Mouse (Mus musculus) stomach, embryonic 14.5 days (tissue): Measurements from ENCODE around the gene Gm3045. TPM values are rescaled to one million over a fixed set of nuclear protein-coding genes. Genes with fewer than 3 reads are reported as not detected.

Experiments used
- ATAC-seq: fragments of 200-750 bp; cut with Nextera tagmentation; 2 replicates; pipeline ENCODE4 v1.8.0; 2017; ENCODE audit warnings: low read depth, moderate TSS enrichment; ENCODE audit not compliant: insufficient number of reproducible peaks, insufficient read depth, low FRiP score
- H3K27ac ChIP-seq: fragments of 300-500 bp; sonication (generic); 2 replicates; pipeline ENCODE4 v1.5.1; 2014; ENCODE audit warnings: mild to moderate bottlenecking, low read length, moderate library complexity, mixed read lengths
- H3K27me3 ChIP-seq: fragments of 300-500 bp; sonication (generic); 2 replicates; pipeline ENCODE4 v1.6.1; 2014; ENCODE audit warnings: low read length, control low read depth, mixed read lengths; ENCODE audit not compliant: control insufficient read depth, insufficient read depth
- H3K36me3 ChIP-seq: fragments of 300-500 bp; sonication (generic); 2 replicates; pipeline ENCODE4 v1.6.1; 2014; ENCODE audit warnings: mild to moderate bottlenecking, control low read depth, low read length, moderate library complexity, mixed read lengths; ENCODE audit not compliant: control insufficient read depth, insufficient read depth
- H3K4me1 ChIP-seq: fragments of 300-500 bp; sonication (generic); 2 replicates; pipeline ENCODE4 v1.6.1; 2014; ENCODE audit warnings: low read length, control low read depth, mixed read lengths; ENCODE audit not compliant: control insufficient read depth, insufficient read depth
- H3K4me2 ChIP-seq: fragments of 300-500 bp; sonication (generic); replicated peaks from 2 replicates; pipeline ENCODE4 v1.6.1; 2014; ENCODE audit warnings: low read depth, low read length, control low read depth
- H3K4me3 ChIP-seq: fragments of 300-500 bp; sonication (generic); 2 replicates; pipeline ENCODE4 v1.5.1; 2014; ENCODE audit warnings: low read depth, low read length, control low read depth
- H3K9ac ChIP-seq: fragments of 300-500 bp; sonication (generic); replicated peaks from 2 replicates; pipeline ENCODE4 v1.6.1; 2014; ENCODE audit warnings: low read depth, mild to moderate bottlenecking, control low read depth, low read length, moderate library complexity, mixed read lengths
- H3K9me3 ChIP-seq: fragments of 300-500 bp; sonication (generic); 2 replicates; pipeline ENCODE4 v1.6.1; 2016; ENCODE audit warnings: low read depth, low read length, control low read depth; ENCODE audit not compliant: control insufficient read depth
- WGBS: fragments of 180-500 bp; shearing (Covaris S2); extraction: QIAGEN DNeasy Blood & Tissue Kit; methylation state at CpG from one replicate; pipeline ENCODE4 v1.1.7; 2014; 5-methylcytosine and 5-hydroxymethylcytosine counted together
- polyA plus RNA-seq: library from polyadenylated mRNA; unstranded; fragments of >200 nt; fragmentation: Nextera tagmentation; extraction: Ambion mirVana; gene quantifications from 2 replicates; pipeline ENCODE4 v1.2.1, GENCODE M21; 2014

Gm3045 gene
- polyA plus RNA-seq, 1 experiment from 2014 or later: not detected

DNA sequence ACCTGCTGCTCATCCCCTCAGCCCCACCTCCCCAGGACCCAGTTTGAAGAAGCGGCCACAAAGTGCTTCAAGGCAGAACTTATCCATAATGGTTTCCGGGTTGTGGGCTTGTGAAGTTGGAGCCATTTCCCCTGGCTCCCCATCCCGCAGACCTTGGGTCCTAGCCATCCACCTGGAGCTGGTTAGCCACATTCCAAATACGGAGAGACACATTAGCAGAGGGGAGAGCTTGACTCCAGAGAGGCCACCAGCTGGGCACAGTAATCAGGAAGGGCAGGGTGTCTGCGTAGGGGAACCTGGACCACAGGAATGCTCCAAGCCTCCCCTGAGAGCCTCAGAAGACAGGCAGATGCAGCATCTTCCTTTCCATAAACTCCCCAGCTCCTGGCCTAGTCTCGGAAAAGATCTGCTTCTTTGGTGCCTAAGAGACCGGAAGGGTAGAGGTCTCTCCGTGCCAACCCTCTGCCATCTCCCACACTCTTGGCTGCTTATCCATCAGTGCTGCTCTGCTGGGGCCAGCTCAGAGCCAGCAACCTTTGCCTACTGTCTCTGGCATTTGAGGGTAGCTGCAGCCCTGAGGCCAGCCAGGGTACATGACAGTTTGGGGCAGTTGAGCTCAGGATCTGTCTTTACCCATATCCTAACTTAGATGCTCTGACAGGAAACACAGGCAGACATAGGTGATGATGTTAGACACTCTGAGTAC is 22.9 kb upstream of the Gm3045 start:
- H3K4me3 ChIP-seq: no peak overlapping the region
- no peaks in the 10 kb centered on the region for H3K9me3 ChIP-seq
- no peaks in the 10 kb centered on the region for H3K4me1 ChIP-seq
- H3K9ac ChIP-seq: no peak overlapping the region
- ATAC-seq: no peak
- no peaks in the 10 kb centered on the region for H3K27me3 ChIP-seq
- no peak overlapping the region for H3K27ac ChIP-seq
- no peaks in the 10 kb centered on the region for H3K36me3 ChIP-seq
- no peak overlapping the region for H3K4me2 ChIP-seq
- WGBS: 79% methylated on average over 8 of the region's 8 CpGs

DNA sequence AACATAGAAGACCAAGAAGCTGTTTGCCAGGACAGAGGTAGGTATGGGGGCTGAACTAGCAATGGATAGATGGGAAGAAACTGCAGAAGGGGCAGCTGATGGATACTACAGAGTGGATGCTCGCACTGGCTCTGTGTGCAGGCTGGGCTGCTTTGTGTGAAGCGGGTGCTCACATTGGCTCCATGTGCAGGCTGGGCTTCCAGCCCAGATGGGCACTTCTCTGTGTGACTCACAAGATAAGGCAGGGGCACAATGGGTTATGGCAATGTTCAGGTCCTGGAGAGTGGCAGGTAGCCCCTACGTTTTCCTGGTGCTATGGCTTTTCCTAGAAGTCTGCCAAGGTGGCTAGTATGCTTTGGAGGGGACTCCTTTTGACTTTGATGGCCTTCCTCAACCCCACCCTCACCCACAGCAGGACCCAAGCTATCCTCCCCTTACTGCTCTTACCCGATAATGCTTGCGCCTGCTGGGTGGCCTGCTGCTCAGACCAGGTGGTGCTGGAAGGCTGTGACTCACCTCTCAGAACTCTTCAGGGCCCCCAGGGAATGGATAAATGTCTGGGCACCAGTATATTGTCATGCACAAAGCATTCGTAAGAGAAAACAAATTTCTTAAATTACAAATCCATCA is 21.8 kb upstream of the Gm3045 start:
- Histone ChIP-seq H3K4me2 (no peak overlapping the region), H3K27ac (no peak overlapping the region), H3K4me3 (no peak overlapping the region), H3K9ac (no peak overlapping the region), H3K36me3 (no peaks in the 10 kb centered on the region), H3K9me3 (no peaks in the 10 kb centered on the region), H3K4me1 (no peaks in the 10 kb centered on the region), H3K27me3 (no peaks in the 10 kb centered on the region)
- ATAC-seq: no peak
- WGBS: 63% methylated on average over 6 of the region's 6 CpGs

DNA sequence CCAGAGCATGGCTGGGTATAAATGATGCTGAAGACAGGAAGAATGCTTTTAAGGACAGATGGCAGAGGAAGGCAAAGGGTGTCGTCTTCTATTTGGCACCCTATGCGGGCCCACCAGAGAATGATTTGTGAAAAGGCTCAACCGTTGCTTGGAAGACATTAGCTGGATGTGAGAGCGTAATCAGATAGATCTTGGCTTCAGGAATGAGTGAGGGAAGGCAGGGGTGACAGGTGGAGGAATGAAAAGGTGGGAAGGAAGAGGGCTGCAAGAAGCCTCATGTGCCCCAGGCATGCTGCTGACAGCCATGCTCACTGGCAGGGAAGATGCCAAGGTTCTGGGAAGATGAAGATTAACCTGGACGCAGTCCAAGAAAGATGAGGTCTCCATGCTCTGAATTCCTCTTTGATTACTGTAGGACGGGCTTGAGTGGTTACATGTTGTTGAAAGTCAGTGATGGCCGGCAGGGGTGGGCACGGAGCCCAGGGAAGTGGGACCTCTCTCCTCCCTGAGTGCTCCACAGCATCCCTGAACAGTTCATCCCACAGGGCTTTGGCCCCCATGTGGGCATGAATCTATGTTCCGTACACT is 14.0 kb upstream of the Gm3045 start:
- WGBS: 76% methylated on average over 9 of the region's 9 CpGs
- no peaks in the 10 kb centered on the region for H3K36me3 ChIP-seq
- H3K4me1 ChIP-seq: no peaks in the 10 kb centered on the region
- H3K27me3 ChIP-seq: no peaks in the 10 kb centered on the region
- no peaks in the 10 kb centered on the region for H3K9me3 ChIP-seq
- no peak overlapping the region for H3K4me3 ChIP-seq
- H3K4me2 ChIP-seq: no peak overlapping the region
- H3K9ac ChIP-seq: no peak overlapping the region
- no peak overlapping the region for H3K27ac ChIP-seq
- no peak for ATAC-seq

DNA sequence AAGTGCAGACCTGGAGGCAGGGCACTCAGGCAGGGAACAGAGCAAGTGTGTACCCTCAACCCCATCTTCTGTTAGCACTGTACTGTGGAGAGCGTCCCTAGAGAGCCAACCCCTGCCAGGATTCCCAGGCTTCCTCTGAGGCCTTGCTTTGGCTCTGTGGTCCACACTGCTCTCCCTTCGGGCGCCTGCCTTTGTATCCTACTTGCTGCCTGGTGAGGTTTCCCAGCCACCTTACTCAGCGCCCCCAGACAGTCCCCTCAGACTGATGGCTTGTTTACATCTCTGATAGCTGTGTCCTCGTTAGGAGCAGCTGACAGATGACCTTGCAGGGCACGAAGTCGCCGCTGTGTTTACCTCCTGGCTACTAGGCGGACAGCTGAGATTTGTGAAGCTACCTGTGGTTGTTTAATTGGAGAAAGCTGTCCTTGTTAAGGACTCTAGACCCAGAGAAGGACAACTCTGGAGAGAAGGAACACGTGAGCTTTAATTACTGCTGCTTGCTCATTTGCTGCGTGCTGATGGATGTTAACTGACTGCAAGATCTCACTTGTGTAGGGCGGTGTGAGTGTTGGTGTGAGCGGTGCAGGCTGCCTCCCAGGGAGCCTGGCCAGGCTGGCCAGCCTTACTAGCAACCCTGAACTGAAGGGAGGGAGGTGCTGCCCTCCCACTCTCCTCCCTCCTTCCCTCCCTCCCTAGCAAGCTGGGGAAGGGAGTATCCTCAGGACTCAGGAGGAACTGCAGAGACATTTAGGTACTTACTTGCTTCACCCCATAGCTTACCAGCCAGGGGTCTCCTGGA is 7.5 kb upstream of the Gm3045 start:
- ATAC-seq: no peak
- H3K27ac ChIP-seq: no peak overlapping the region
- H3K9ac ChIP-seq: no peak overlapping the region
- H3K4me1 ChIP-seq: peaks cover 9% of the 10 kb centered on the region; the same call in 1 of the 2 replicates
- 20% methylated on average over 13 of the region's 13 CpGs for WGBS
- no peaks in the 10 kb centered on the region for H3K36me3 ChIP-seq
- H3K4me3 ChIP-seq: no peak overlapping the region
- no peaks in the 10 kb centered on the region for H3K9me3 ChIP-seq
- H3K4me2 ChIP-seq: no peak overlapping the region
- H3K27me3 ChIP-seq: no peaks in the 10 kb centered on the region

DNA sequence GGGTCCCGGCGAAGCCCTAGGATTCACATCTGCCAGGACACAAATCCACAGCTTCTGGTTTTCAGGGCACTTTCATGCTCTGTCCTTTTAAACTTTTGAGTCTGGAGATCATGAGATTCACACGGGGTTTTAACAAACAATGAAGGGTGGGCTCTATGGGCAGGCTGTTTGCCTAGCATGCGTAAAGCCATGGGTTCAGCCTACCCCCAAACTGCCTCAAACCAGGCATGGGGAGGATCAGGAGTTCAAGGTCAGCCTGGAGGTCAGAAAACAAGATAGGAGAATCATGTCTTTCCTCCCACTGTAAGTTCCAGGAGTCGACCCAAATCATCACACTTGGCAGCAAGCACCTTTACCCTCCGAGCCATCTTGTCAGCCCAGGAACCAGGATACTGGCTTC is 6.9 kb upstream of the Gm3045 start:
- no peak overlapping the region for H3K9ac ChIP-seq
- ATAC-seq: no peak

DNA sequence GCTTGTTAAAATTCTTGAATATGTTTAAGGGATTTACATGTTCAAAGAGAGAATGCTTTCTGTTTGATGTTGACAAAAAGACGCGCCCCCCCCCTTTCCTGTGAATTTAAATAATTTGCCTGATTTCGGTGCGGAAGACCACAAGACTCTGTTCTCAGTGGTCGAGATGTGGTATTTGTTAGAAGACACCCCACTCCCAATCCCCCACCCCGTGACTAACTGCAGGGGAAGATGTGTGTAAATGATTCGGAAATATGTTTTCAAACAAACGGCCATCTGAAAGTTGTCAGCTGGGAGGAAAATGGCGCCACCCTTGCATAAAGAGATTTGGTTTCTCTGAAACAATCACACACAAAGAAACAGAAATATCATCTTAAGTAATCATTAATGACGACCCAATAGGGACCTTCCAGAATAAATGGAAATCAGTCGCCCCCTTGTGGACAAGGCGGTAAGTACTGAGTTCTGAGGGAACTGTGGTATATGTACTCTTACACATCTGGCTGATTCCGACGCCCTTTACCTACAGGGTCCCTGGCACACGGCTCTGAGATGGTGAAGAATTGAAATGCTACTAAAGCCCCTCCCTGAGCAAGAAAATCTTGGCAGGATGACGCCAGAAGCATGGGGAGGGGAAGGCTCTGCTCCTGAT is 4.2 kb upstream of the Gm3045 start:
- no peak overlapping the region for H3K27ac ChIP-seq
- ATAC-seq: 0 out of 2 replicates have a peak, but pooled peaks have one; percentile 43
- no peaks in the 10 kb centered on the region for H3K36me3 ChIP-seq
- H3K9ac ChIP-seq: no peak overlapping the region
- H3K4me1 ChIP-seq: peaks cover 9% of the 10 kb centered on the region; the same call in 1 of the 2 replicates
- 18% methylated on average over 16 of the region's 16 CpGs for WGBS
- H3K27me3 ChIP-seq: no peaks in the 10 kb centered on the region
- H3K9me3 ChIP-seq: no peaks in the 10 kb centered on the region
- H3K4me2 ChIP-seq: no peak overlapping the region
- no peak overlapping the region for H3K4me3 ChIP-seq

More for the DNA sequence above, 6.9 kb upstream of the Gm3045 start:
- H3K27ac ChIP-seq: no peak overlapping the region
- H3K36me3 ChIP-seq: no peaks in the 10 kb centered on the region
- no peaks in the 10 kb centered on the region for H3K27me3 ChIP-seq
- H3K4me3 ChIP-seq: no peak overlapping the region
- H3K4me1 ChIP-seq: peaks cover 9% of the 10 kb centered on the region; the same call in 1 of the 2 replicates
- H3K4me2 ChIP-seq: no peak overlapping the region
- WGBS: 63% methylated on average over 6 of the region's 6 CpGs
- no peaks in the 10 kb centered on the region for H3K9me3 ChIP-seq

DNA sequence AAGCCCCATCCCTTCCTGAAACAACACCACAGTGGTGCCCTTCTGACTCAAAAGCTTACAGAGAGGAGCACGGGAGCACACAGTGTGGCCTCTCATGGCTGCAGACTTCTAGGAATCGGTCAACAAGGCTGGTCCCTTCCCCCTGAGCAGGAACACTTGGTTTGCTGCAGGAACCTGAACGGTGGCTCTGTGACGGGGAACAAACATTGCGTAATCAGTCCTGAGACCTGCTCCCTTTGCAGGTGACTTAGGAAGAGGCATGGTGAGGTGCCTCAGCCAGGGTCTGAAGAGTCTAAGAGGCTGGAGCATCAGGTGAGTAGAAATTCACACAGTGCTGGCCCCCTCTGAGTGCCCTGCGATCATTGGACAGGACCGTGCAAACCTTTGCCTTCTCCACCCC is 463 bp upstream of the Gm3045 start:
- Histone ChIP-seq H3K27me3 (no peaks in the 10 kb centered on the region), H3K4me1 (no peaks in the 10 kb centered on the region), H3K27ac (no peak overlapping the region), H3K4me3 (no peak overlapping the region), H3K9ac (no peak overlapping the region), H3K36me3 (no peaks in the 10 kb centered on the region), H3K4me2 (no peak overlapping the region), H3K9me3 (no peaks in the 10 kb centered on the region)
- ATAC-seq: no peak
- WGBS: 80% methylated on average over 7 of the region's 7 CpGs
